Mouse (Mus musculus) spleen, adult 2 months (tissue): ENCODE data around the gene Itgae. TPM values are rescaled to one million over a fixed set of nuclear protein-coding genes. Genes with fewer than 3 reads are reported as not detected.
A peak's percentile ranks its signal among the peaks of the same experiment; 100 is the strongest.

Experiments used
- DNase-seq, 2 experiments: peaks; one replicate each; pipeline versions ENCODE4 v3.0.0 to v3.0.0-alpha.2; 2012 to 2021; ENCODE audit warnings: low spot score in 2 of 2, low read depth in 1 of 2
- H3K27ac ChIP-seq: fragments of 200-500 bp; 2 replicates; pipeline ENCODE4 v1.5.1; 2012; ENCODE audit warnings: low read length, inconsistent platforms; ENCODE audit not compliant: insufficient read depth
- H3K27me3 ChIP-seq: fragments of 200-500 bp; 2 replicates; pipeline ENCODE4 v1.6.1; 2012; ENCODE audit warnings: mild to moderate bottlenecking, moderate library complexity, low read length, inconsistent platforms; ENCODE audit not compliant: control insufficient read depth, insufficient read depth
- H3K36me3 ChIP-seq: fragments of 200-500 bp; 2 replicates; pipeline ENCODE4 v1.6.1; 2012; ENCODE audit warnings: mild to moderate bottlenecking, low read length, inconsistent platforms; ENCODE audit not compliant: control insufficient read depth, insufficient read depth
- H3K4me1 ChIP-seq: fragments of 200-500 bp; 2 replicates; pipeline ENCODE4 v1.6.1; 2011; ENCODE audit warnings: inconsistent platforms; ENCODE audit not compliant: control insufficient read depth, insufficient read depth, insufficient read length
- H3K4me3 ChIP-seq: fragments of 200-500 bp; 2 replicates; pipeline ENCODE4 v1.5.1; 2011; ENCODE audit warnings: mild to moderate bottlenecking, inconsistent platforms; ENCODE audit not compliant: insufficient read depth, insufficient read length; ENCODE audit errors: extremely low read depth
- CTCF ChIP-seq: fragments of 200-500 bp; IDR thresholded peaks from 2 replicates; pipeline ENCODE4 v1.5.1; 2011; ENCODE audit warnings: mild to moderate bottlenecking, inconsistent platforms; ENCODE audit not compliant: insufficient read depth, insufficient read length, insufficient replicate concordance; ENCODE audit errors: extremely low read depth
- POLR2A ChIP-seq: fragments of 200-500 bp; IDR thresholded peaks from 2 replicates; pipeline ENCODE4 v1.6.1; 2011; ENCODE audit warnings: low read depth, low read length, inconsistent platforms
- WGBS: fragments of 180-500 bp; shearing (Covaris S2); methylation state at CpG from one replicate; pipeline ENCODE4 v1.1.7; 2018; 5-methylcytosine and 5-hydroxymethylcytosine counted together
- polyA plus RNA-seq: library from polyadenylated mRNA; depleted of rRNA; stranded (reverse); fragments of >200 nt; gene quantifications from 2 replicates; pipeline ENCODE4 v1.2.3, GENCODE M21; 2012

Gene Itgae
- polyA plus RNA-seq, 1 experiment: 5.1 TPM

DNA sequence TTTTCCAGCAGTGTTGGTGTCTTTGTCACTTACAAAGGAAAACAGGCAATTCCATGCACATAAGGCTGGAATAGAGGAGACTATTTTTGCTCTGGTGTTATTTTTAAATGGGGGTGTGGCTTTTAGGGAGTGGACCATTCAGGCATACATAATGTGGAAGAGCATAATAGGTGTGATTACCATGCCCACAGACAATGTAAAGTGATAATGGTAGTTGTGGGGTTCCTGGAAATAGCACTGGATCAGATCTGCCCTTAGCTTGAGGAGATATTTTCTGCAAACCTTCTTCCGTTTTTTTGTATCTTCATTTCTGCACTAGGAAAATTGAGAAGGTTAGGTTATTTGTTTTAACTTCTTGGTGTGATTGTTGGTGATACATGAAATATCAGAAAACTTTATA lies 37.6 kb upstream of the Itgae start:
- no peak for DNase-seq
- Histone ChIP-seq H3K36me3 (peaks cover 20% of the 10 kb centered on the region), H3K27me3 (no peaks in the 10 kb centered on the region), H3K4me3 (no peak overlapping the region), H3K4me1 (peaks cover 6% of the 10 kb centered on the region; the same call in 1 of the 2 replicates), H3K27ac (no peak overlapping the region)
- TF ChIP-seq POLR2A (no peak), CTCF (no peak)
- WGBS: 94% methylated on average over 1 of the region's 1 CpGs

GRCm38 (mm10) chr11:73057701-73058100 lies 32.7 kb upstream of the Itgae start:
- DNase-seq: no peak
- no peaks in the 10 kb centered on the region for H3K27me3 ChIP-seq
- no peak overlapping the region for H3K27ac ChIP-seq
- 81% methylated on average over 5 of the region's 5 CpGs for WGBS
- TF ChIP-seq POLR2A (no peak), CTCF (no peak)
- H3K36me3 ChIP-seq: peaks cover 20% of the 10 kb centered on the region
- no peak overlapping the region for H3K4me3 ChIP-seq
- H3K4me1 ChIP-seq: no peaks in the 10 kb centered on the region

GRCm38 (mm10) chr11:73059630-73060029 lies 30.8 kb upstream of the Itgae start:
- no peak for TF ChIP-seq CTCF
- no peak for TF ChIP-seq POLR2A
- Histone ChIP-seq H3K4me3 (no peak overlapping the region), H3K4me1 (no peaks in the 10 kb centered on the region), H3K27ac (no peak overlapping the region), H3K27me3 (no peaks in the 10 kb centered on the region), H3K36me3 (peaks cover 14% of the 10 kb centered on the region)
- 93% methylated on average over 3 of the region's 3 CpGs for WGBS
- no peak for DNase-seq

DNA sequence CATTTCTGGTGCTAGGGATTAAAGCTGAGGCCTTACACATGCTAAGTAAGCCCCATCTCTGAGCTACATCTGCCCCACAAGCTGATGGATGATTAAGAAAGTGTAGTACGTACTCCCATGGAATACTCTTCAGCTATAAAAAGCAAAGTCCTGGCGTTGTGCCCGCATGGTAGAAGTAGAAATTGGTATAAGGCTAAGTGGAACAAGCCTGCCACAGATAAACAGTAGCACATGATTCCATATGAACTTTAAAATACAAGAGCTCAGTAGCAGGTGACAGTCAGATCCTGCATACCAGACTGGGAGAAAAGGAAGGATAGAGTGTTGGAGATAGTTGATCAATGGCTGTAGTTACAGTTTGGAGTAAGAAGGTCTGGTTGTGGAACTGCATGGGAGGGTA lies 29.0 kb upstream of the Itgae start:
- Histone ChIP-seq H3K27me3 (no peaks in the 10 kb centered on the region), H3K27ac (no peak overlapping the region), H3K36me3 (peaks cover 12% of the 10 kb centered on the region), H3K4me3 (no peak overlapping the region), H3K4me1 (no peaks in the 10 kb centered on the region)
- WGBS: 96% methylated on average over 3 of the region's 3 CpGs
- TF ChIP-seq CTCF (no peak), POLR2A (no peak)
- no peak for DNase-seq

- Histone ChIP-seq H3K36me3 (peaks cover 44% of the 10 kb centered on the region), H3K4me1 (no peaks in the 10 kb centered on the region), H3K27me3 (no peaks in the 10 kb centered on the region), H3K27ac (no peak overlapping the region), H3K4me3 (no peak overlapping the region)
- WGBS: 82% methylated on average over 3 of the region's 3 CpGs
- TF ChIP-seq CTCF (peak; percentile 39; the same call in 1 of the 2 replicates), POLR2A (no peak)
- DNase-seq: peak in 1 of 2 experiments; percentile 48
Observed at GRCm38 (mm10) chr11:73071839-73072238, 18.5 kb upstream of the Itgae start.

GRCm38 (mm10) chr11:73076295-73076694 lies 14.1 kb upstream of the Itgae start:
- 85% methylated on average over 4 of the region's 4 CpGs for WGBS
- no peak for TF ChIP-seq CTCF
- no peak for TF ChIP-seq POLR2A
- Histone ChIP-seq H3K27ac (no peak overlapping the region), H3K27me3 (no peaks in the 10 kb centered on the region), H3K4me3 (no peak overlapping the region), H3K4me1 (no peaks in the 10 kb centered on the region), H3K36me3 (peaks cover 52% of the 10 kb centered on the region)
- DNase-seq: no peak

DNA sequence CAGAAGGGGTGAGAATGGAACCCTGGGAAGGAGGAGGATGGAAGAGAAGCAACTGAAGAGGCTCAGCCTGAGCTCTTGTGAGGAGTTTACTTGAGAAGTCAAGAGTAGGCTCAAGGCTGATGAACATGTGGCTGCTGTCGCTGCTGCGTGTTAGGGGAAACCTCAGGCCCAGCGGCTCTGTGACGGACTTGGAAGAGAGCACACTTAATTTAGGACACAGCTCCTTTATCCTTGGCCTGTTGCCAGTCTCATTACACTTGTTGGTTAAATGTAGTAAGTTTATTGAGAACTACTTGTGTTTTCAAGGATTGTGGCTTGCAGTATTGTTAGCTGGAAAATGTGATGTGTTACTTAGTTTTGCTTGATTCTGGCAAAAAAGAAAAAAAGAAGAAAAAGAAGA lies 13.7 kb upstream of the Itgae start:
- WGBS: 88% methylated on average over 4 of the region's 4 CpGs
- Histone ChIP-seq H3K27ac (no peak overlapping the region), H3K4me3 (no peak overlapping the region), H3K4me1 (no peaks in the 10 kb centered on the region), H3K36me3 (peaks cover 50% of the 10 kb centered on the region), H3K27me3 (no peaks in the 10 kb centered on the region)
- TF ChIP-seq POLR2A (no peak), CTCF (no peak)
- DNase-seq: no peak
